Mouse (Mus musculus): ENCODE data around the gene Cdh3. TPM values are rescaled to one million over a fixed set of nuclear protein-coding genes. Genes with fewer than 3 reads are reported as not detected.
A peak's percentile ranks its signal among the peaks of the same experiment; 100 is the strongest.

Gene Cdh3
- polyA plus RNA-seq, 2 experiments: 0.60 to 1.4 TPM

DNA sequence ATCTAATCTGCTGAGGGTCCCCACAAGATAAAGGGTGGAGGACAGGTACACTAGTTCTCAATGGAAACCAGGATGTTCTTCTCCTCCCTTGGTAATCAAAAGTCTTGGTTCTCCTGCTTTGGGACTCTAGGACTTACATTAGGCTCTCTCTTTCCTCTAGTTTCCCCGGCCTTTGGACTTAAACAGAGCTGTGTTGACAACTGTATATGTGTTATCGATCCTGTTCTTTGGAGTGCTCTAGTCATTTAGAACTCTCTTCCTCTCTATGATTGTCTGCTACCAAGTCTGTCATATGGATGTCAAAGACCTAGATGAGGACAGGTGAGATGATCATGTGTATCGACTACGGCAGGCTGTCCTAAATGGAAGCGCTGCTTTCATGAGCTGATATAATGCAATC lies 86.4 kb downstream of the Cdh3 start:
- no peak overlapping the region for H3K4me3 ChIP-seq (ENCODE audit: insufficient read depth in 1 of 2, low read depth in 2 of 2, low read length in 2 of 2)
- no peak overlapping the region for H3K27ac ChIP-seq
- no peaks in the 10 kb centered on the region for H3K9me3 ChIP-seq (ENCODE audit: control insufficient read depth, low read length)
- no peaks in the 10 kb centered on the region; the same call in 1 of the 2 replicates for H3K27me3 ChIP-seq (ENCODE audit: control insufficient read depth, insufficient read depth, low read length)
- DNase-seq (ENCODE audit: low read depth in 3 of 3, low spot score in 3 of 3) (peak in 1 of 3 experiments; percentile 30), ATAC-seq (ENCODE audit: insufficient read depth) (no peak)
- 75% methylated on average over 5 of the region's 5 CpGs for WGBS (ENCODE audit: insufficient replicate concordance)
- H3K9ac ChIP-seq (replicated peaks): no peak overlapping the region
- H3K4me1 ChIP-seq (replicated peaks; ENCODE audit: control insufficient read depth in 2 of 2, insufficient read depth in 2 of 2, low read length in 1 of 2): peaks cover 0 to 5% of the 10 kb centered on the region in 2 experiments; a peak in 2 of 4 replicates
- no peak overlapping the region for H3K4me2 ChIP-seq (ENCODE audit: low read depth)
- no peaks in the 10 kb centered on the region for H3K36me3 ChIP-seq (replicated peaks; ENCODE audit: control insufficient read depth, insufficient read depth, low read depth)
- TF ChIP-seq EP300 (IDR thresholded peaks at IDR 0.05; ENCODE audit: low read depth): no peak
- TF ChIP-seq CTCF (IDR thresholded peaks at IDR 0.05; ENCODE audit: low read depth): no peak

DNA sequence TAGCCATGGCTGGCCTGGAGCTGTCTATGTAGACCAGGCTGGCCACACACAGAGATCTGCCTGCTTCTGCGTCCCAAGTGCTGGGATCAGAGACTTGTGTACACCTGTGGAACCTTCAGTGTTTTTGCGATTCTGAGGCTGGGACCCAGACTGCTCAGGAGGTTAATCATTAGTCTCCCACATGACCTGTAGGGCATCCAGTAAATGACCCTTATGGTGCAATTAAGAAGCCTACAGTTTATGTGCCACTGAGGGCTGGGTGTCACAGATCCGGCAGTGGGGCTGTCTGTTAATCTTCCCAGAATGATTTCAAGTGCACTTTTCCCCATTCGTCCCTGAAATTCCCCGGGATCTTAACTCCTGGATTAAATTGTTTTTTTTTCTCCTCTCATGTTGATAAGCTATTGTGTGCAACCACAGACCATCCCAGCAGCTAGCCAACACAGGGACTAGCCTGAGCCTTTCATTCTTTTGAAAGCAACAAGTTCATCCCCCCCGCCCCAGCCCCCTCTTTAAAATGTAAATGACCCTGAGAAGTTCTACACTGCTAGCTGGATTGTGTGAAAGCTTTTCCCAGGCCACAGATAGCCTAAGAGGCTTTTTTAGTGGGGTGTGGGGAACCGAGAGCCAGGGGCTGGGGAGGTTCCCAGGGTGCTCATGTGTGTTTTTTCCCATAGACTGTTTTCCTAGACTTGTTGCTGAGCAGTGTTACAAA lies 88.7 kb downstream of the Cdh3 start:
- DNase-seq (ENCODE audit: low read depth in 3 of 3, low spot score in 3 of 3) (no peak), ATAC-seq (ENCODE audit: insufficient read depth) (no peak)
- Histone ChIP-seq H3K9ac (replicated peaks) (no peak overlapping the region), H3K4me1 (replicated peaks; ENCODE audit: control insufficient read depth in 2 of 2, insufficient read depth in 2 of 2, low read length in 1 of 2) (peaks cover 0 to 5% of the 10 kb centered on the region in 2 experiments; a peak in 2 of 4 replicates), H3K4me3 (ENCODE audit: insufficient read depth in 1 of 2, low read depth in 2 of 2, low read length in 2 of 2) (no peak overlapping the region), H3K27ac (no peak overlapping the region), H3K27me3 (ENCODE audit: control insufficient read depth, insufficient read depth, low read length) (peaks cover 22% of the 10 kb centered on the region), H3K9me3 (ENCODE audit: control insufficient read depth, low read length) (no peaks in the 10 kb centered on the region), H3K36me3 (replicated peaks; ENCODE audit: control insufficient read depth, insufficient read depth, low read depth) (no peaks in the 10 kb centered on the region), H3K4me2 (ENCODE audit: low read depth) (no peak overlapping the region)
- WGBS (ENCODE audit: insufficient replicate concordance): 35% methylated on average over 7 of the region's 7 CpGs
- no peak for TF ChIP-seq CTCF (IDR thresholded peaks at IDR 0.05; ENCODE audit: low read depth)
- TF ChIP-seq EP300 (IDR thresholded peaks at IDR 0.05; ENCODE audit: low read depth): no peak

DNA sequence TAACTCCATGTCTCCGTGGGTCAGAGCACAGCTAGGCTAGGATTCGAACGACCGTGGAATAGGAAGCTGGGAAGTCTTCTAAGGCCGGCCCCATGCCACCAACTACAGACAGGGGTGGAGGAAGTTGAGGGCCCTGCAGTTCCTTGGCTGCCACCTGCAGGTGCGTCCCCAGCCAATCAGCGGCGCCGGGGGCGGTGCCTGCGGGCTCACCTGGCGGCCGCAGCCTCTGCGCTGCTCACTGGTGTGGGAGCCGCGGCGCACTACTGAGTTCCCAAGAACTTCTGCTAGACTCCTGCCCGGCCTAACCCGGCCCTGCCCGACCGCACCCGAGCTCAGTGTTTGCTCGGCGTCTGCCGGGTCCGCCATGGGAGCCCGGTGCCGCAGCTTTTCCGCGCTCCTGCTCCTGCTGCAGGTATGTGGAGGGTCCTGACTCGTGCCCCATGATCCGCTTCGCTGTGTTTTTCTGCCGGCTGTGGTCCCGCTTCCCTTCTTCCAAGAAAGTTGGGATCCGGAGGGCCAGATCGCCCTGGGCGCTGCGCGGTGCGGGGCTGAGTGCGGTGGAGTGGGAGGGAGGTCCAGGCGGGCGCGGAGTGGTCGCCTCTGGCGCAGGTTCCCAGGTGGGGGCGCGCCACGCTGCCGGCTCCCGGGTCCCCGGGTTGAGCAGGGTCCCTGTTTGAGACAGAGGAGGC lies 92.6 kb downstream of the Cdh3 start, which contains the start of gene Cdh1:
Gene Cdh1, plus strand, starts transcription at position 221 of the 689 bp plus-strand sequence.
- Histone ChIP-seq H3K4me1 (replicated peaks; ENCODE audit: control insufficient read depth in 2 of 2, insufficient read depth in 2 of 2, low read length in 1 of 2) (no peaks in the 10 kb centered on the region), H3K27ac (no peak within 1 kb of the TSS), H3K4me3 (ENCODE audit: insufficient read depth in 1 of 2, low read depth in 2 of 2, low read length in 2 of 2) (peak within 1 kb of the TSS; percentile 41 to 53), H3K27me3 (ENCODE audit: control insufficient read depth, insufficient read depth, low read length) (peaks cover 31% of the 10 kb centered on the region), H3K9me3 (ENCODE audit: control insufficient read depth, low read length) (no peaks in the 10 kb centered on the region), H3K9ac (replicated peaks) (peak within 1 kb of the TSS; percentile 20; the same call in 1 of the 2 replicates), H3K4me2 (ENCODE audit: low read depth) (peak within 1 kb of the TSS; percentile 47), H3K36me3 (replicated peaks; ENCODE audit: control insufficient read depth, insufficient read depth, low read depth) (no peaks in the 10 kb centered on the region)
- no peak for DNase-seq (ENCODE audit: low read depth in 3 of 3, low spot score in 3 of 3)
- TF ChIP-seq EP300 (IDR thresholded peaks at IDR 0.05; ENCODE audit: low read depth) (no peak), CTCF (IDR thresholded peaks at IDR 0.05; ENCODE audit: low read depth) (no peak)
- WGBS (ENCODE audit: insufficient replicate concordance): under 1% methylated on average over 53 of the region's 53 CpGs
- ATAC-seq (ENCODE audit: insufficient read depth): peak; percentile 52; the same call in 1 of the 2 replicates

DNA sequence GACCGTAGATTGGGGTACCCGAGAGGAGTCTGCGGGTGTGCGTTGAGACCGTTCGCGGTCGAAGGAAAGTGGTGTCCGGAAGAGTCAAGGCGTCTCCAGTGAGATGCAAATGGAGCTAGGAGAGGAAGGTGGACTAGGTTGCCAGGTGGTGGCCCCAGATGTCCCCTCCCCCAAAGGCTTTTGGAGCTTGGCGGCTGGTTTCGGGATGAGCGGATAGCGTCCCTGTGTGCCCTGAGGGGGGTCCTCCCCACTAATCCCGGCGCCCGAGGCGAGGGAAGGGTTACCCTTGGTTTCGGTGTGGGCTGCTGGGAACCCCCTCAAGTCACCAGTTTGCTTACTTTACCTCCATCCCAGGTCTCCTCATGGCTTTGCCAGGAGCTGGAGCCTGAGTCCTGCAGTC lies 93.2 kb downstream of the Cdh3 start:
- DNase-seq (ENCODE audit: low read depth in 3 of 3, low spot score in 3 of 3): no peak
- Histone ChIP-seq H3K27me3 (ENCODE audit: control insufficient read depth, insufficient read depth, low read length) (peaks cover 31% of the 10 kb centered on the region), H3K9ac (replicated peaks) (peak overlapping the region; percentile 20; the same call in 1 of the 2 replicates), H3K4me2 (ENCODE audit: low read depth) (peak overlapping the region; percentile 47), H3K4me1 (replicated peaks; ENCODE audit: control insufficient read depth in 2 of 2, insufficient read depth in 2 of 2, low read length in 1 of 2) (no peaks in the 10 kb centered on the region), H3K4me3 (ENCODE audit: insufficient read depth in 1 of 2, low read depth in 2 of 2, low read length in 2 of 2) (peak overlapping the region; percentile 41 to 53), H3K9me3 (ENCODE audit: control insufficient read depth, low read length) (no peaks in the 10 kb centered on the region), H3K36me3 (replicated peaks; ENCODE audit: control insufficient read depth, insufficient read depth, low read depth) (no peaks in the 10 kb centered on the region), H3K27ac (no peak overlapping the region)
- TF ChIP-seq EP300 (IDR thresholded peaks at IDR 0.05; ENCODE audit: low read depth): no peak
- no peak for TF ChIP-seq CTCF (IDR thresholded peaks at IDR 0.05; ENCODE audit: low read depth)
- ATAC-seq (ENCODE audit: insufficient read depth): no peak
- 2% methylated on average over 19 of the region's 19 CpGs for WGBS (ENCODE audit: insufficient replicate concordance)

DNA sequence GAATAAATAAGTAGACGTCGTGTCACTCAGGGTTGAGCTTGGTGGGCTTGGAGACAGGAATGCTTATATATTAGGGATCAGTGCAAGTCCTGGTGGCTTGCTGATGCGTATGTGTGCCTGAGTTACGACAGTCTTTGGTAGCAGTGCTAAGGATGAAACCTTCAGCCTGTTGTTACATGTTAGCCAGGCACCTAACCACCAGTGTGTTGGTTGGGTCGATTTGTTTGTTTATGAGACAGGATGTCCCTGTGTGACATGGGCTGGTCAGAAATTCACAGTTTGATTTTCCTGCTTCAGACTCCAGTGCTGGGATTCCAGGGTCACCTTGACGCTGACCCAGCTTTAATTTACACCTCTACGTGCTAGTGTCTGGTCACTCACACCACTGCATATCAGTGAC lies 95.0 kb downstream of the Cdh3 start:
- no peaks in the 10 kb centered on the region for H3K36me3 ChIP-seq (replicated peaks; ENCODE audit: control insufficient read depth, insufficient read depth, low read depth)
- H3K9ac ChIP-seq (replicated peaks): no peak overlapping the region
- H3K4me2 ChIP-seq (ENCODE audit: low read depth): no peak overlapping the region
- no peak overlapping the region for H3K27ac ChIP-seq
- no peak overlapping the region for H3K4me3 ChIP-seq (ENCODE audit: insufficient read depth in 1 of 2, low read depth in 2 of 2, low read length in 2 of 2)
- no peak for DNase-seq (ENCODE audit: low read depth in 3 of 3, low spot score in 3 of 3)
- H3K4me1 ChIP-seq (replicated peaks; ENCODE audit: control insufficient read depth in 2 of 2, insufficient read depth in 2 of 2, low read length in 1 of 2): no peaks in the 10 kb centered on the region
- H3K9me3 ChIP-seq (ENCODE audit: control insufficient read depth, low read length): no peaks in the 10 kb centered on the region
- TF ChIP-seq EP300 (IDR thresholded peaks at IDR 0.05; ENCODE audit: low read depth) (no peak), CTCF (IDR thresholded peaks at IDR 0.05; ENCODE audit: low read depth) (no peak)
- ATAC-seq (ENCODE audit: insufficient read depth): no peak
- WGBS (ENCODE audit: insufficient replicate concordance): 38% methylated on average over 7 of the region's 7 CpGs
- peaks cover 31% of the 10 kb centered on the region for H3K27me3 ChIP-seq (ENCODE audit: control insufficient read depth, insufficient read depth, low read length)
